Mouse (Mus musculus): ENCODE data around the gene Nrarp. TPM values are rescaled to one million over a fixed set of nuclear protein-coding genes. Genes with fewer than 3 reads are reported as not detected.

Nrarp gene
- polyA plus RNA-seq, 1 experiment from 2014 or later = 11.0 TPM

GRCm38 (mm10) chr2:25178285-25178972, 2.1 kb upstream of the Nrarp start:
- no peak overlapping the region for H3K4me3 ChIP-seq (ENCODE audit: low read length)
- no peaks in the 10 kb centered on the region for H3K9me3 ChIP-seq (ENCODE audit: control insufficient read depth, low read length)
- no peak overlapping the region for H3K4me2 ChIP-seq (ENCODE audit: low read depth, low read length)
- peaks cover 51% of the 10 kb centered on the region for H3K4me1 ChIP-seq (ENCODE audit: control insufficient read depth, insufficient read depth, low read length)
- peak overlapping the region; percentile 5 for H3K27ac ChIP-seq (ENCODE audit: low read length)
- H3K36me3 ChIP-seq (ENCODE audit: control insufficient read depth, insufficient read depth, low read length) = no peaks in the 10 kb centered on the region
- H3K9ac ChIP-seq (ENCODE audit: low read depth, low read length) = no peak overlapping the region
- 37% methylated on average over 10 of the region's 10 CpGs for WGBS
- ATAC-seq = no peak
- peaks cover 12% of the 10 kb centered on the region for H3K27me3 ChIP-seq (replicated peaks; ENCODE audit: control insufficient read depth, insufficient read depth, low read length)

GRCm38 (mm10) chr2:25179566-25180217, 866 bp upstream of the Nrarp start:
- H3K36me3 ChIP-seq (ENCODE audit: control insufficient read depth, insufficient read depth, low read length) = no peaks in the 10 kb centered on the region
- peak; percentile 1; the same call in 1 of the 2 replicates for ATAC-seq
- H3K4me3 ChIP-seq (ENCODE audit: low read length) = peak overlapping the region; percentile 62
- peaks cover 15% of the 10 kb centered on the region for H3K27me3 ChIP-seq (replicated peaks; ENCODE audit: control insufficient read depth, insufficient read depth, low read length)
- WGBS = 35% methylated on average over 15 of the region's 15 CpGs
- peaks cover 41% of the 10 kb centered on the region for H3K4me1 ChIP-seq (ENCODE audit: control insufficient read depth, insufficient read depth, low read length)
- peak overlapping the region; percentile 58; the same call in 1 of the 2 replicates for H3K9ac ChIP-seq (ENCODE audit: low read depth, low read length)
- H3K4me2 ChIP-seq (ENCODE audit: low read depth, low read length) = peak overlapping the region; percentile 84
- H3K27ac ChIP-seq (ENCODE audit: low read length) = peak overlapping the region; percentile 75
- no peaks in the 10 kb centered on the region for H3K9me3 ChIP-seq (ENCODE audit: control insufficient read depth, low read length)

DNA sequence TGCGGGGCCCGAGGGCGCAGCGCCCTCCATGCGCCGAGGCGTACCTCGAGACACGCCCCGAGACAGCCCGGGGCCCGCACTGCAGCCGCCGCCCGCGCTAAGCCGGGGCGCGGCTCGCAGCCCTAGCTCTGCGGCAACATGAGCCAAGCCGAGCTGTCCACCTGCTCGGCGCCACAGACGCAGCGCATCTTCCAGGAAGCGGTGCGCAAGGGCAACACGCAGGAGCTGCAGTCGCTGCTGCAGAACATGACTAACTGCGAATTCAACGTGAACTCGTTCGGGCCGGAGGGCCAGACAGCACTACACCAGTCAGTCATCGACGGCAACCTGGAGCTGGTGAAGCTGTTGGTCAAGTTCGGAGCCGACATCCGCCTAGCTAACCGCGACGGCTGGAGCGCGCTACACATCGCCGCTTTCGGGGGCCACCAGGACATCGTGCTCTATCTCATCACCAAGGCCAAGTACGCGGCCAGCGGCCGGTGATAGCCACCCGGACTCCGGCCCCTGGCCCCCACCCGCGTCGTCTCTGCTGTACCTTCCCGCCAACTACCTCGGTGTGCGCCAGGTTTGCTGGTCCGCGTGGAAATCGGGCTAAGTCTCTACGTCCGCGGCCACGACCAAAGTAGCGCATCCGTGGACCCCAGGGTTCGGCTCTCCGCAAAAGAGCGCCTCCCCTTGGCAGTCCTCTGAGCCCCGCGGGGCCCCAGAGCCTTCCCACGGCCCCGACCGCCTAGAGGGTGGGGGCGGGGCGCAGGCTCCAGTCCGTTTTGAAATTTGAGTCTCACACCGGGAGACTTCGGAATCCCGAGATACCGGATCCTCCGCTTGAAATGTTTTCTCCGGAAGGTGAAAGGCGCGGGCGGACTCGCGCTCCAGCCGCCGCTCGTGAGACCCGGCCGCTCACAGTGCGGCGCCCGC, 674 bp downstream of the Nrarp start:
- H3K9me3 ChIP-seq (ENCODE audit: control insufficient read depth, low read length) = no peaks in the 10 kb centered on the region
- under 1% methylated on average over 95 of the region's 100 CpGs for WGBS
- H3K4me3 ChIP-seq (ENCODE audit: low read length) = peak overlapping the region; percentile 62
- no peaks in the 10 kb centered on the region for H3K36me3 ChIP-seq (ENCODE audit: control insufficient read depth, insufficient read depth, low read length)
- peak; percentile 76 for ATAC-seq
- peak overlapping the region; percentile 84 for H3K4me2 ChIP-seq (ENCODE audit: low read depth, low read length)
- peak overlapping the region; percentile 76 for H3K9ac ChIP-seq (ENCODE audit: low read depth, low read length)
- peaks cover 15% of the 10 kb centered on the region for H3K27me3 ChIP-seq (replicated peaks; ENCODE audit: control insufficient read depth, insufficient read depth, low read length)
- H3K27ac ChIP-seq (ENCODE audit: low read length) = peak overlapping the region; percentile 96
- H3K4me1 ChIP-seq (ENCODE audit: control insufficient read depth, insufficient read depth, low read length) = peaks cover 31% of the 10 kb centered on the region

DNA sequence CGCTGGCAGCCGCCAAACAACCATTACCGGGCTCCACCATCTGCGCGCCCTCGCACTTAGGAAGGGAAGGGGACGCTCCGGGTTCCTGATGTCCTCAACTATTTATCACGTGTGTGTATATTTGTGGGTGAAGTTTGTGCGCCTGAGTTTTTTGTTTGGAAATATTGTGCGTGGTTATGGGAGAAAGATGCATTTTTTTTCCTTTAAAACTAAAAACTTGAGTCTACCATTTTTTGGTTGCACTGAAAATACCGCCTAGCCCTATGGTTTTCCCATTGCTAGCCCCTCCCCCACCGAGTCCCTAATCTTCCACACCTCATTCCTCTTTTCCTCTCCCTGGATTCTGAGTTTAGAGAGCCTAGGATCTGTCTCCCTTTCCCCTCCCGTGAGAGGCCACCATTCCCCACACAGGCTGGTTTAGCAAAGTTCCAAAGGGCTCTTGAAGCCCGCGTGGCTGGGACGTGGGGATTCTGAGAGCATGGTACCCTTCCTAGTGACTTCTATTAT, 1.4 kb downstream of the Nrarp start:
- H3K9ac ChIP-seq (ENCODE audit: low read depth, low read length) = peak overlapping the region; percentile 76
- under 1% methylated on average over 17 of the region's 17 CpGs for WGBS
- H3K4me1 ChIP-seq (ENCODE audit: control insufficient read depth, insufficient read depth, low read length) = peaks cover 23% of the 10 kb centered on the region
- peak overlapping the region; percentile 62 for H3K4me3 ChIP-seq (ENCODE audit: low read length)
- ATAC-seq = no peak
- no peaks in the 10 kb centered on the region for H3K9me3 ChIP-seq (ENCODE audit: control insufficient read depth, low read length)
- peaks cover 15% of the 10 kb centered on the region for H3K27me3 ChIP-seq (replicated peaks; ENCODE audit: control insufficient read depth, insufficient read depth, low read length)
- no peaks in the 10 kb centered on the region for H3K36me3 ChIP-seq (ENCODE audit: control insufficient read depth, insufficient read depth, low read length)
- H3K4me2 ChIP-seq (ENCODE audit: low read depth, low read length) = peak overlapping the region; percentile 84
- H3K27ac ChIP-seq (ENCODE audit: low read length) = peak overlapping the region; percentile 96

DNA sequence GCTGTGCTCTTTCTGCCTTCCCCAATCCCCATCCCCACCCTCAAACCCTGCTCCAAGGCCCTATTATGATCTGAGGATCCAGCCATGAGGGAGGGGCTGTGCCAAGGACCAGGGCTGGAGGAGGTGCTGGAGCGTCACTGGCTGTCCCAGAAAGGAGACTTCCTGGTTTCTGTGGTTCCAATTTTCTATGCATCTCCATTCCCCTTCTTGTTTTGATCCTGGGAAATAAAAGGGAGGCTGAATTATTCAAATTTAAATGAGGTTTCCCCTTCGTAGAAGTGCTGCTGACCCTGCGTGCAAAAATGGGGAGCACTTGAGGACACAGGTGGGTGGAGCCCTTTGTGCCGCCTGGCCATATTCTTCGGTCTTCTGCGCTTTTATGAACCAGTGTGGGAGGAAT, 2.1 kb downstream of the Nrarp start:
- no peak overlapping the region for H3K27ac ChIP-seq (ENCODE audit: low read length)
- peak overlapping the region; percentile 84 for H3K4me2 ChIP-seq (ENCODE audit: low read depth, low read length)
- H3K27me3 ChIP-seq (replicated peaks; ENCODE audit: control insufficient read depth, insufficient read depth, low read length) = peaks cover 15% of the 10 kb centered on the region
- H3K9ac ChIP-seq (ENCODE audit: low read depth, low read length) = peak overlapping the region; percentile 21; the same call in 1 of the 2 replicates
- peak overlapping the region; percentile 62 for H3K4me3 ChIP-seq (ENCODE audit: low read length)
- H3K4me1 ChIP-seq (ENCODE audit: control insufficient read depth, insufficient read depth, low read length) = peaks cover 16% of the 10 kb centered on the region
- no peaks in the 10 kb centered on the region for H3K36me3 ChIP-seq (ENCODE audit: control insufficient read depth, insufficient read depth, low read length)
- WGBS = 29% methylated on average over 6 of the region's 6 CpGs
- ATAC-seq = no peak
- H3K9me3 ChIP-seq (ENCODE audit: control insufficient read depth, low read length) = no peaks in the 10 kb centered on the region

DNA sequence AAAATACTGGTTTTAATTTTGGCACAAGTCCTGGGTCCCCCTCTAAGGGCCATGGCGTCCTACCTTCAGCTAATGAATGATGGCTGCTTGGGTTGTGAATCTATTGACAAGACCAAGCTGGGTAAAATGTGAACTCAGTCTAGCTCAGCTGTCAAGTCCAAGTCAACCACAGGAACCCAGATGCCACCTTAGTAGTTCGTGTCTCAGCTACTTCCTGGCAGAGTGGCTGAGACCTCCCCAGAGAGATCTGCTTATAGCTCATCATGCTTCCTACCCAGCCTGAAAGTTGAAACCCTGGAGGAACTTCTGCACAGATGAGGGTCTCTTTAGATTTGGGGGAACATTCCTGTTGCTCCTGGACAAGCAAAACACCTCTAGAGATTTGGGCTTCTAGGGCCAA, 2.8 kb downstream of the Nrarp start:
- no peak overlapping the region for H3K4me2 ChIP-seq (ENCODE audit: low read depth, low read length)
- peaks cover 13% of the 10 kb centered on the region for H3K4me1 ChIP-seq (ENCODE audit: control insufficient read depth, insufficient read depth, low read length)
- no peaks in the 10 kb centered on the region for H3K9me3 ChIP-seq (ENCODE audit: control insufficient read depth, low read length)
- peaks cover 15% of the 10 kb centered on the region for H3K27me3 ChIP-seq (replicated peaks; ENCODE audit: control insufficient read depth, insufficient read depth, low read length)
- ATAC-seq = no peak
- no peak overlapping the region for H3K27ac ChIP-seq (ENCODE audit: low read length)
- no peak overlapping the region for H3K9ac ChIP-seq (ENCODE audit: low read depth, low read length)
- H3K36me3 ChIP-seq (ENCODE audit: control insufficient read depth, insufficient read depth, low read length) = no peaks in the 10 kb centered on the region
- WGBS = 79% methylated on average over 2 of the region's 2 CpGs
- H3K4me3 ChIP-seq (ENCODE audit: low read length) = no peak overlapping the region

DNA sequence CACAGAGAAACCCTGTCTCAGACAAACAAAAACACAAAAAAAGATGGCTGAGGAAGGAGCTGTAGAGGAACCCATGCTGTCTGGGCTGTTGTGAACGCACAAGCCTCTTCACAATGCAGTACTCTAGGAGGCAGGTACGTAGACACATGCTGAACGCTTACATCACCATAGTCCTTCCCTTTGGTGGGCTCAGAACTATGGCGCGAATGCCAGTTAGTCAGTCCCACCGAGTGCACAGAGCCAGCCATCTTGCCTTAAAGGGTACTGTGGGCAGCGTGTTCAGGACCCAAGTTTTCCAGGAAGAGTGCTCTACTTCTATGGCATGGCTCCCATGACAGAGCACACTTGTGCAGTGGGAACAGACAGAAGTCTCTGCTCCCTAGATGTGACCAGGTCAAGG, 3.9 kb downstream of the Nrarp start:
- H3K27ac ChIP-seq (ENCODE audit: low read length) = no peak overlapping the region
- H3K9ac ChIP-seq (ENCODE audit: low read depth, low read length) = no peak overlapping the region
- H3K4me3 ChIP-seq (ENCODE audit: low read length) = no peak overlapping the region
- H3K4me1 ChIP-seq (ENCODE audit: control insufficient read depth, insufficient read depth, low read length) = peaks cover 11% of the 10 kb centered on the region
- H3K36me3 ChIP-seq (ENCODE audit: control insufficient read depth, insufficient read depth, low read length) = no peaks in the 10 kb centered on the region
- H3K27me3 ChIP-seq (replicated peaks; ENCODE audit: control insufficient read depth, insufficient read depth, low read length) = peaks cover 9% of the 10 kb centered on the region
- no peak for ATAC-seq
- WGBS = 91% methylated on average over 7 of the region's 7 CpGs
- no peaks in the 10 kb centered on the region for H3K9me3 ChIP-seq (ENCODE audit: control insufficient read depth, low read length)
- H3K4me2 ChIP-seq (ENCODE audit: low read depth, low read length) = no peak overlapping the region

GRCm38 (mm10) chr2:25185625-25186574, 5.3 kb downstream of the Nrarp start:
- ATAC-seq = peak; percentile 70
- Histone ChIP-seq H3K9me3 (ENCODE audit: control insufficient read depth, low read length) (no peaks in the 10 kb centered on the region), H3K36me3 (ENCODE audit: control insufficient read depth, insufficient read depth, low read length) (no peaks in the 10 kb centered on the region), H3K9ac (ENCODE audit: low read depth, low read length) (peak overlapping the region; percentile 72), H3K4me3 (ENCODE audit: low read length) (peak overlapping the region; percentile 54), H3K4me2 (ENCODE audit: low read depth, low read length) (peak overlapping the region; percentile 94), H3K27ac (ENCODE audit: low read length) (peak overlapping the region; percentile 75), H3K4me1 (ENCODE audit: control insufficient read depth, insufficient read depth, low read length) (peaks cover 4% of the 10 kb centered on the region; the same call in 1 of the 2 replicates), H3K27me3 (replicated peaks; ENCODE audit: control insufficient read depth, insufficient read depth, low read length) (peaks cover 3% of the 10 kb centered on the region; the same call in 1 of the 2 replicates)
- WGBS = under 1% methylated on average over 62 of the region's 64 CpGs

All from intestine, embryonic 16.5 days (tissue).